Mouse (Mus musculus) E14TG2a.4 (cell line): ENCODE measurements at regions not wholly inside any gene's neighbourhood (a gene's known extent, or its start where the extent isn't known, plus 50 kb on each side); places are given as distances from the start of the nearest gene placed in this dataset.

Source experiments
- CTCF ChIP-seq: conservative IDR thresholded peaks from 2 replicates; pipeline ENCODE4 v1.5.1; 2014; ENCODE audit warnings: low read length
- NANOG ChIP-seq: IDR thresholded peaks from 2 replicates; pipeline ENCODE4 v1.6.1; 2014; ENCODE audit warnings: borderline replicate concordance, low read length, mixed read lengths

- TF ChIP-seq CTCF (no peak), NANOG (no peak)
Measured at GRCm38 (mm10) chr1:71506534-71506933, 50.4 kb upstream of the Atic start.
